Mouse (Mus musculus): ENCODE measurements at regions not wholly inside any gene's neighbourhood (a gene's known extent, or its start where the extent isn't known, plus 50 kb on each side); places are given as distances from the start of the nearest gene placed in this dataset.

DNA sequence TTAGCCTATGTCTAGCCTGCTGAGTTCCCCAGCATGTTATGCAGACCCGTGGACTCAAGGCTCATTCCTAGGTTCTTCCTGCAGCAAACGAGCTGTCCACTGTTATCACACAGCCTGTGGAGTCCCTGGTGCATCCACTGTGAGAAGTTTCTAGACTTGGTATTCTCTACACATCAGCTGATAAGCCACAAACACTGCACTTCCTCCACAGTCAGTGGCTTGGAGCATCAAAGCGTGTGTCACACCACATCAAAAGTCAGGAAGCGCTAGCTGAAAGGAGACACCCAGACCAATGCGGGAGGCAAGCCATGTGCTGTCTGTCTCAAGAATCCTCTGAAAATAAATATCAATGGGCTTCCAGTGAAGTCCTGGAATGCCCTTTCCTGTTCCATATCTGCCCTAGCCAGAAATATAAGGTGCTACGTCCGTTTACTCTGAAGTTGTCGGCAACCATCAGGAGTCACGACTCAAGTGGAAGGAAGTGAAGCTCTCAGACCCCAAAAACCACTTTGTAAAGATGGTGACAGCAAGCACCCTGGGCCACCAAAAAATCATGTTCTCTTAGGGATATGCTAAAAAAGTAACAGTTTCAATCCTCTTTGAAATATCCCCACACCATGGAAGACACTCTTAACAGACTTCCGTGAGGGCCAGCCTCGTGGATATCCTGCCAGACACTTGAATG lies 227.7 kb downstream of the Adgrl2 start:
- no peak for DNase-seq (ENCODE audit: low spot score in 2 of 2)

DNA sequence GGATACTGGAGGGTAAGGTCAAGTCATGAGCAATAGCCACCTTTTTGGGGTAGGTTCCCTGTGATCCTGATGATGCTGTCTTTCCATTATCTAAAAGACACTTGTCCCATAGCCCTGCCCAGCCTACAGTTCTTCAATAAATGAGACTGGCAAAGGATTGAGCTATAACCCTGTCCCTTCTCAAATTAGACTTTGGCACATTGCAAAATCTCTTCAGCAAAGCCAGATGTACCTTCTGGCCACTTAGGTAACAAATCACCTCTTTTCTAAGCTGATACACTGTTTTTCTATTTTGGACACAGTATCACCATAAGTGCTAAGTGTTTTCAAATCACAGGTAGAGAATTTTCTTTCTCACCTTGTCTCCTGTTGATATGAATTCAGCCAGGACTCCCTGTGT lies 228.8 kb downstream of the Adgrl2 start:
- DNase-seq (ENCODE audit: low spot score in 2 of 2), result no peak

DNA sequence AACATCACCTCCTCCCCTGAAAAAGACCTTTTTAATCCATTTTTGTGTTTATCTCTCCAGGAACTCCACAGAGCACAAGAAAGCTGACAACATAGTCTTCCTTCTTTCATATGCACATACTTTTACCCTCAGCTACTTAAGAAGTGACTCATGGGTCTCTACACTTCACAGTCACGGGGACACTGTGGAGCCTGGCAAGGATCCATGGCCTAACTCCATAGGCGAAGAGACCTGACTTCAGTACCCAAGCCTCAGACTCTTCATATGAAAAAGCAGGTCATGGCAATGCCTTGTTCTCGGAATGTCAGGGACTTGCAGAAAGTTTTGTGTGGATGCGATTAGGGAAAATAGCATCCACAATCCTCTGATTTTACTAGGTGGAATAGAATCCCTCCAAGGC lies 230.9 kb downstream of the Adgrl2 start:
- DNase-seq (ENCODE audit: low spot score in 2 of 2), result no peak

- DNase-seq (ENCODE audit: low spot score in 2 of 2), result no peak
Observed at GRCm38 (mm10) chr3:148746234-148746633, 244.1 kb downstream of the Adgrl2 start.

GRCm38 (mm10) chr3:148744651-148745050 lies 245.7 kb downstream of the Adgrl2 start:
- no peak for DNase-seq (ENCODE audit: low spot score in 2 of 2)

GRCm38 (mm10) chr3:148734194-148734749 lies 256.1 kb downstream of the Adgrl2 start:
- DNase-seq (ENCODE audit: low spot score in 2 of 2), result no peak

DNA sequence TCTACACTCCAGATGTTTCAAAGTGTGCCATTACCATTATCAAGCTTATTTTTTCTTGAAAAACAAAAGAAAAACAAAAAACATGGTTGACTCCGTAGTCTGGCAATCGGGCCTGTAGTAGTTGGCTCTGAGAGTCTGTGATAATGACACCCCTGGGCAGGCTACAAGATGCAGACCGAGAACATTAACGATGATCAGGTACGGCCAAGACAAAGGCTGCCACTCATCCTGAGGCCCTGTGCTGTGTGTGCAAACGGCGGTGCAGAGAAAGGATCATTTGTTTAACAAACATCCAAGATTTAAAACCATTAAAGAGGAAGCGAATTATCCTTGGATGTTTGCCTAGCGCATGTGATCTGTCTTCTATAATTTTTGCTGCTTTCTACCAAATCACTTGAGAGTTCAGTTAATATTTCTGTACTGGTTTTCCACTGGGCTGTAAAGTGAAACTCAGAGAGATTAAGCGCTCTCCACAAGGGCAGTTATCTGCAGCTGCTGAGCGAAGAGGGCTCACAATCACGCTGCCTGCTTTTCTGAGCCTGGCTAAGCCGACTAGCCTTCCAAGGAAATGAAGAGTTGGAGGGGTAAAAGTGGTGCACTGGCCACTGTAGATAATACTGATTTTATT lies 257.0 kb downstream of the Adgrl2 start:
- DNase-seq (ENCODE audit: low spot score in 2 of 2), result no peak

DNA sequence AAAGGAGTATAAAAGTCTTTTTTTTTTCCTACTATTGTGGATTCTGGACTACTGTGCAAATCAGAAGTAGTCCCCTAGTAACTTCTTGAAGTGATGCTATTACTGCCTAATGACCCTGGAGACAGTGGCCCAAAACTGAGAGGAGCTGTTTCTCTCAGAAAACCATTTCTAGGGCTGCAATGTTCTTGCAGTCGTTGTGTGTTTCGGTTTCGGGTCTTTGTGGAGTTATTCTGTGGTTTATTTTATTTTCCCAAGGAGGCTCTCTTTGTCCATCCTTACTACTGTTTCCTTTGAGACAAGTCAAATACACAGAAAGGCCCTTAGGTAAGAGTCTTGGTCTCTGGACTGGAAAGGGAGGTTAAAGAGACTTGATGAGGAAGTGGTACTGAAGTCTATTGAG lies 258.9 kb downstream of the Adgrl2 start:
- DNase-seq (ENCODE audit: low spot score in 2 of 2), result no peak

- no peak for DNase-seq (ENCODE audit: low spot score in 2 of 2)
Observed at GRCm38 (mm10) chr3:148729242-148729680, 261.1 kb downstream of the Adgrl2 start.

DNA sequence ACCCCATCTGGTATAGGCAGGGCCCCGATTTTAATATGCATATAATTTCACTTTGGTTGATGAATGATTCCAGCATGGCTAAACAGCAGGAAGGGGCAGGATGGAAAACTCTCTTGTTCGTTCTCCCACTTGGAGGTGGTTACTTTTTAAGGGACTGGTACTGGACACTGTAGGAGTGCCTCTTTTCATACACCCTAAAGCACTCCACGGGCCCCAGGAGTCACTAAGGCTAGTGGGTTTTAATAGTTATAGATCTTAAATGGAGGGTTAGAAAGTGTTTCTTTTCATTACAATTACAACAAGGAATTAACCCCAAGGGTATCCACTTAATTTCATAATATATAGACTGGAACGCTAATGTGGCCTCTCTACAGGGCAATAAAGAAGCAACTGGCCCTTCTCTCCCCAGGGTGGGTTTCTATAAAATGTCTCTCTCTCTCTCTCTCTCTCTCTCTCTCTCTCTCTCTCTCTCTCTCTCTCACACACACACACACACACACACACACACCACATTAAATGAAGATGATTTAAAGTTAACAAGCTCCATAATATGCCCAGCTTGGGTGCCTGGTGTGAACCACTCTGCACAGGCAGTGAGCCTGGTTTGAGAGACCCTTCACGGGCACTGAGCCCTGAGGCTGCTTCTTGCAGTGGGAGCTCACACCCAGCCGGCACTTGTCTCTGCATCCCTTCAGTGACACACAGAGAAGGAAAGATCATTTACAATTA lies 261.7 kb downstream of the Adgrl2 start:
- DNase-seq (ENCODE audit: low spot score in 2 of 2), result no peak

DNA sequence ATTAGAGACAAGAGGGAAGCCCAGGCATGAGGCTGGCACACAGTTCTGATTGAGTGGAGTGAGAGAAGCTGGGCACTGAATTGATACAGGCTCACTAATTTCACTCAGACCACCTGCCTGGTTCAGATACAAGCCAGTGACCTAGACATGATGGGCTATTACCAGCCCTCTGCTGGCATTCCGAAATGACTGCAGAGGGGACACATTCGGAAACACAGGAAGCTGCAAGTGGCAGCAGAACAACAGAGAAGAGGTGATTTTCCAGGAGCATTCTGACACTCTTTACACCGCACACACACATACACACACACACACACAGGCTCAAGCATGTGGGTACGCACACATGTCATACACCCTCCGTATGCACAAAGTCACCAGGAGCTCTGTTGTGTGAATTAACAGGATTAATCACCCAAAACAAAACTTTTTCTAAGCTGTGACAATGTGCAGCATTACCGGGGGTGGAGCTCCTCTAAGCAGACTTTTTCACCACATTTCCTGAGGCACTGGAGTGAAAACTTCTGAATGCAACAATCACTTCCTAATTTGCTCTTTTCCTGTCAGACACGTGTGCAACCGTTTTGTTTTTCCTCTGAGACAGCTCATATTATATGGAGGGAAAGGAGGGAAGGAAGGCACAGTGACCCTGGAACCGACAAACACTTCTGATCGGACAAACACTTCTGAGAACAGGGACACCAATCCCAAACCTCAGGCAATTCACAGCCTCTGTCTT lies 263.6 kb downstream of the Adgrl2 start:
- DNase-seq (ENCODE audit: low spot score in 2 of 2), result no peak

DNA sequence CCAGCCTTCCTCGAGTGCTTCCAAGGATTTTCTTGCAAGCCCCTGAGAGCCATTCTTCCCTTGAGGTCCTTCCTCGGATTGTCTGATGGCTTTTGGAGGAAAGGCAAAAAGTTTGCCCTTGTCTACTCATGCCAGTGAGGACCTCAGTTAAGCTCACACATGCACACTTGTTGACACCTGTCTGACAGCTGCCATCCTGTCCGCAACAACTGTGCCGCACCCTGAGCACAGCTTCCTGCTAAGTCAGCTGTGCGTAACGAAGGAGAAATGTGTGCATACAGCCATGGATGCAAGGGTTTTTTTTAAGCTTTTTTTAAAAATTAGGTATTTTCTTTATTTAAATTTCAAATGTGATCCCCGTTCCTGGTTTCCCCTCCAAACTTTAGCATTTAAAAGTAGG lies 293.8 kb downstream of the Adgrl2 start:
- DNase-seq (ENCODE audit: low spot score in 2 of 2), result no peak

DNA sequence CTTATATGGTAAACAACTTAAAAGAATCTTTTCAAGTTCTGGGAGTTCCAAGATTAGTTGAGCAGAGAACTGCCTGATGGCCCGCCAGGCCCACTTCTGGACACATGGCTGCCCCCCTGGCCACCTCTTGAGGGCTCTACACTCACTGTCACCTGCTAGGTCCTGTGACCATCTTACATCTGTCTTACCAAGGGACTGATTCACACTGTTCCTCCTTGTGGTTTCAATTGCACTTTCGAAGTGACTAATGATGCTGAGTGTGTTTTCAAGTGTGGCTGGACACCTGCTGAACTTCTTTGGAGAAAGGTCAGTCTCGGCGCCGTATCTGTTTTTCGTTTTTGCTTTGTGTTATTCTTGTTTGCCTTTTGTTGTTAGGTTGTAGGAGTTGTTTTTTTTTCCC lies 294.9 kb downstream of the Adgrl2 start:
- DNase-seq (ENCODE audit: low spot score in 2 of 2), result no peak

DNA sequence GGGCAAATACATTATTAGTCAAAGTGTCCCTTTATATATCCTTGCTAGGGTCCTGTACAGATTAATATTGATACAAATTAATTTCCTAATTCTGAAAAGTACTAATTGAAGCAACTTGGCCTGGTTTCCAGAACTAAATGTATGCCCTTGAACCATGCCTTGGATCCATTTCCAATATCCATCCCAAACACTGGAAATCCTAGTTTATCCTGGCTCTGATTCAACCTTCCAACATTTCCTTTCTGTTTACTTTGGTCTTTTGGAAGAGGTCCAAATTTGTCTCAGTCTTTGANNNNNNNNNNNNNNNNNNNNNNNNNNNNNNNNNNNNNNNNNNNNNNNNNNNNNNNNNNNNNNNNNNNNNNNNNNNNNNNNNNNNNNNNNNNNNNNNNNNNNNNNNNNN lies 307.2 kb downstream of the Adgrl2 start:
- DNase-seq (ENCODE audit: low spot score in 2 of 2), result no peak

GRCm38 (mm10) chr3:148682445-148682994 lies 307.8 kb downstream of the Adgrl2 start:
- DNase-seq (ENCODE audit: low spot score in 2 of 2), result no peak

DNA sequence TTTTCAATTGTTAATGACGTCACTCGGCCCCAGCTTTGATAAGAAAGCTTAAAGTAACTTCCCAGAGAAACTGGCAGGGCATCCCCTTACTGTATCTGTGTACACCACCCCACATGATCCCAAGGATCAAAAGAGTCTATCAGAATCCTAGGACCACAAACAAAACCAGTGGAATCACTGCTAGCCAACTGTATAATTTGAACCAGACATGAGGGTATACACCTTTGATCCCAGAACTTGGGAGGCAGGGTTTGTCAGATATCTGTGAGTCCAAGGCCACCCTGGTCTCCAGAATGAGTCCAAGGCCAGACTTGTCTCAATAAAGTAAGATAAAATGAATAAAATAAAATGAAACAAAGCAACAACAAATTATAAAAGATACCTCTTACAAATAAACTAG lies 309.2 kb downstream of the Adgrl2 start:
- DNase-seq (ENCODE audit: low spot score in 2 of 2), result no peak

DNA sequence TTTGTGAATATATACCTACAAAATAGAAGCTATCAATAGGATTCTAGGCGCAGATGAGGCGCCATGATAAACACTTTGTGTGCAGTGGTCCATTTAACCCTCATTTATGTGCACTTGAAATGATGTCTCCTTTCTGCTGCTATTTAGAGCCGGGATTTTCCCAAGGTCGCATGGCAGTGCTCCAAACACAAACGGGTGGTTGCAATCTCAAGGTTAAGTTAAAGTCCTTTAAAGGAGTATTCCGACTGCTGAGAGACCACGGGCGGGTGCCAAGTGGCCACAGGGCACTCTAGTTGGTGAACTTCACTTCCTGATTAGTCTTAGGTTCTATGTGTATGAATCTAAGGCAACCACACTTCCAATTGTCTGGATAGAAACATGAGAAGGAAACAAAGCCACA lies 309.6 kb downstream of the Adgrl2 start:
- DNase-seq (ENCODE audit: low spot score in 2 of 2), result no peak

- no peak for DNase-seq (ENCODE audit: low spot score in 2 of 2)
Observed at GRCm38 (mm10) chr3:148680086-148680485, 310.3 kb downstream of the Adgrl2 start.

DNA sequence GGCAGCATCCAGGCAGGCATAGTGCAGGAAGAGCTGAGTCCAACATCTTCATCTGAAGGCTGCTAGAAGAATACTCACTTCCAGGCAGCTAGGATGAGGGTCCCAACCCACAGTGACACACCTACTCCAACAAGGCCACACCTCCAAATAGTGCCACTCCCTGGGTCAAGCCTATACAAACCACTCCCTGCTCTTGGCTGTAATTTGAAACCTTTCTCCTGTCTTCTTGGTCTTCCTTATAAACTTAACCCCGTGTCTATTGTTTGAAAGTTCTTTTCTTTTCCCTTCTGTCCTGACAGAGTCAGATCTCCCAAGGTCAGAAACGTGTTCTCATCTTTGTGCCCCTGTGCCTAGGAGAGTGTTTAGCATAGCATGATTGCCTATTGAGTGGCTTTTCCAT lies 311.2 kb downstream of the Adgrl2 start:
- DNase-seq (ENCODE audit: low spot score in 2 of 2), result no peak

- DNase-seq (ENCODE audit: low spot score in 2 of 2), result no peak
Observed at GRCm38 (mm10) chr3:148676025-148676424, 314.3 kb downstream of the Adgrl2 start.

DNA sequence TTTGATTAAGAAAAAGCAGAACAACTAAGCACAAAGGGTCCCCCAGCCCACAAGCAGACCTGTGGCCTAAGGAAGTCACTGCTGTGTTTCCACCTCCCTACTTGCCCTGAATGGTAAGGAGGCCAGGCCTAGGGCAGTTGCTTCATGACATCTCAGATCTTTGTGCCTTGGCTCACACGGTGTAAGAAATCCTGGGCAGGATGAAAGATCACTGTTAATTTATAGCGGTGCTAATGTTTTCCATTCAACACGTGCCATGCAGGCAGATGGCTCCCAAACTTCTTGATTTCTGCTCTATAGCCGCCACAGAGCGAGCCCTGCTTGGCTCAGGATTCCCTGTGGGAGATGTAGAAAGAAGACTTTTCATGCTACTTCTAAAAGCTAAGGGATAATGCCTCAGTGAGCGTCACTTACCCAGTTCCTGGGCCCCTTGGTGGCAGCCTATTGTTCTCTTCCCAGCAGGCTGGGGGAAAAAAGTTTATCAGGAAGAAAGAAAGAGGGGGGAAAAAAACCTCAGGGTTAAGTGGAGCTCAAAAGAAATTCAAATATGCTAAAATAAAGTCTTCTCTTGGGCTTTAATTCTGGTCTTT lies 327.4 kb downstream of the Adgrl2 start:
- no peak for DNase-seq (ENCODE audit: low spot score in 2 of 2)

Data from right cerebral cortex, postnatal 10 days (tissue).